Mouse (Mus musculus): Measurements from ENCODE around the gene Cnnm3. TPM values are rescaled to one million over a fixed set of nuclear protein-coding genes. Genes with fewer than 3 reads are reported as not detected.

Gene Cnnm3
- total RNA-seq, 2 experiments from 2014 or later: 9.4 to 10.5 TPM

DNA sequence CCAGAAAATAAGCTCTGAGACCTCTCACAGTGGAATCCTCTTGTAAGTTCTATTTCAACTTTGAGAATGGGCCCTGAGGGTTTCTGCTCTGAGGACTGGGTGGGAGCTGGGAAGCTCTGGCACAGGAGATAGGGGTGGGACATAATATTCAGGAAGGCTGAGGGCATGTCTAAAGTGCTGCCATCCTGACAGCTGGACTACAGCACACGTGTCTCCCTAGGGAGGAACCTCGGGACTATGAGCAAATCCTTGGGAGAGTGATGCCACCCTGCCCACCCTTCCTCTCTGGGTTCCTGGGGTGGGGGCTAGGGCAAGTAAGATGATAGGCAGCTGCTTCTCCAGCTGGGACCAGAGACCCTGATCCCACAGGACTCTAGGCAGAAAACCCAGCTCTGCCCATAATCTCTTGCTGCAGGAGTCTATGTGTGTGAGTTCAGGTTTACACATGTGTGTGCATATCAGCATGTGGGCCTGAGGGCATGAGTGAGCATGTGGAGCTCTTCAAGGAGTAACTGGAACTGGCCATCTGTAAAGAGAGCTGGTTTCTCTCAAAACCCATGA, 60.6 kb downstream of the Cnnm3 start:
- ATAC-seq (replicated peaks; ENCODE audit: low FRiP score, poor library complexity, severe bottlenecking): no peak

DNA sequence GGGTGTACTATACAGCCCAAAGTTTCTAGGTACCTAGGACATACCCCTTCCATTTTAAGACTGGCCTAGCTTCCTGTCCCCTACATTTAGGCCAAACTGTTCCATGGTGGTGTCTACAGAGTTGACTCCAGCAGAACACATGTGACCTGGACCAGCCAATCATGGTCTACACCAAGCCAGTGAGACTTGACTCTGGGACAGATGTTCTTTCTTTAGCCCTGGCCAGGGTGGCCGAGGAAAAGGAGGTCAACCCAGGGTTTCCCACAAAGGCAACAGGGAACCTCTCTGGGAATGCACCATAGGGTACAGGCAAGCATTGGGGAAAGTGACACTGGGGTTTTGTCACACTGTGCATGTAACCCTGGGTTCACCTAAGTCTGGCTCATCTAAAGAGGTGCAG, 61.0 kb downstream of the Cnnm3 start:
- ATAC-seq (replicated peaks; ENCODE audit: low FRiP score, poor library complexity, severe bottlenecking): no peak

DNA sequence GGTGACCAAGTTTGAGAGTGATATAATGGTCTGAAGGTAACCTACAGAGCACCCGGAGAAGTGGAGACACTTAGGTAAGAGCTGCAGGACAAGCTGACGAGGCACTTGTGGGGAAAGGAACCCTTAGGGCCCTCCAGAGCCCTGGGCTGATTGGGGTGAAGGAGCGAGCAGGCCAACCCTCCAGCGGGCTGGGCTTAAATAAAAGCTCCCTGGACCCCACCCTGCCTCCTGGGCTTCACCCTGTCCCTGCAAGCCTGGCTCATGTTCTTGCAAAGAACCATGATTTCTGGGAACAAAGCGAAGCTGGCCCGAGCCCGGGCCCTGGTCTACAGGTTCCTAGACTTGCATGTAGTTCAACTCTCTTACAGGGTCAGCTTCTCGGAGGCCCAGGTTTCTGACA, 61.9 kb downstream of the Cnnm3 start:
- ATAC-seq (replicated peaks; ENCODE audit: low FRiP score, poor library complexity, severe bottlenecking): no peak

GRCm38 (mm10) chr1:36574196-36574955, 62.7 kb downstream of the Cnnm3 start:
- ATAC-seq (replicated peaks; ENCODE audit: low FRiP score, poor library complexity, severe bottlenecking): no peak

DNA sequence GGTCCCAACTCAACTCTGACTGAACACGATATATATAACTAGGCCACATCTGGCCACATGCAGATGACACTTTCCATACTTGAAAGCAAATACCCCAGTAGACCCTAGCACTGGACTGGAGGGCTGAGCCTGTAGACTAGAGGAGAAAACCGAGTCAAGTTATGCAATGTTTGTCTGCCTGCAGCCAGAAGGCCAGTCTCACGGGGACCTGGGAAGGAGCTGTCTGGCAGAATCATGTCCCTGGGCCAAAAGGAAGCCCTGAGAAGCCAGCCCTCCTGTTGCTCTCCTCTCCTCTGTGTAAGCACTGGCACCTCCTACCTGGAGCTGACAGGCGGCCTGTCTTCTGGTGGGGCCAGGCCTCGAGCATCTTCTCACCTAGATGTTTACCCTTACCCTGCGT, 63.7 kb downstream of the Cnnm3 start:
- no peak for ATAC-seq (replicated peaks; ENCODE audit: low FRiP score, poor library complexity, severe bottlenecking)

DNA sequence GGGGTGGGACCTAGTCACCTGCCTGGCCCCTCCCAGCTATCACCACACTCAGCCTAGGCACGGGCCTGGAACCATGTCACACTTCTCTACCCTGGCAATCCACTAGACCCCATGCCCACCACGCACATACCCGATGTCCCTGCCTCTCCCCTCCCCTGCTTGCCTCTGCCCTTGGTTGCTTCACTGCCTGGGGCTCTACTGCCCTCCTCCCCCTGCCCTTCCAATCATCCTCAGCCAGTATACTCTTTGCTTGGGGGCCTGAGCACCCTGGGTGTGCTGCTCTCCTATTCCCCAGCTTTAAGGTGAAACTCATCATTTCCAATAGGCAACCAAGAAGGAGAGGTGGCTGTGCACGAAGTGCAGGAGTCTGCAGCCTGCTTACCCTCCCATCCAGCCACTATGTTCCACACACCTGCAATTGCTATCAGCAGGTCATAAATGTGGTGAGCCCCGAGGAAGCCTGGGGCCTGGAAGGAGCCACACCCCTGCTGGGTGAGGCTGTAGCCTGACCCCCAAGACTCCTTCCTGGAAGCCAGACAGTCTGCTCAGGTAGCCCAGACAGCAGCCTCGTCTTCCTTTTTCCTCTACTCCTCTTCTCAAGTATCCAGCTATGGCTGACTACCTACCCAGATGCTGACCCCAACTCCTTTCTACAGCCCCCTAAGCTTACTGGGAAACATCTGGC, 65.5 kb downstream of the Cnnm3 start:
- ATAC-seq (replicated peaks; ENCODE audit: low FRiP score, poor library complexity, severe bottlenecking): no peak

Other genes starting within 250 kb of the Cnnm3 start
- 6.1 and 7.1 TPM in 2 replicates for gene Neurl3, start 237.2 kb upstream of the Cnnm3 start, total RNA-seq (2015; ENCODE audit: low replicate concordance)
- 4.7 and 10.0 TPM in 2 replicates for gene Neurl3, start 237.2 kb upstream of the Cnnm3 start, total RNA-seq (2017; ENCODE audit: low replicate concordance)
- 2.9 and 9.2 TPM in 2 replicates for gene Arid5a, start 204.1 kb upstream of the Cnnm3 start, total RNA-seq (2015; ENCODE audit: low replicate concordance)
- 0.53 and 2.1 TPM in 2 replicates for gene Arid5a, start 204.1 kb upstream of the Cnnm3 start, total RNA-seq (2017; ENCODE audit: low replicate concordance)
- gene Kansl3, start 142.7 kb upstream of the Cnnm3 start, total RNA-seq (2015; ENCODE audit: low replicate concordance): 13.3 and 16.3 TPM in 2 replicates
- 23.2 and 27.2 TPM in 2 replicates for gene Kansl3, start 142.7 kb upstream of the Cnnm3 start, total RNA-seq (2017; ENCODE audit: low replicate concordance)
- gene Fer1l5, start 139.6 kb upstream of the Cnnm3 start, total RNA-seq (2015; ENCODE audit: low replicate concordance): not detected in 2 replicates
- not detected in 2 replicates for gene Fer1l5, start 139.6 kb upstream of the Cnnm3 start, total RNA-seq (2017; ENCODE audit: low replicate concordance)
- gene Lman2l, start 66.6 kb upstream of the Cnnm3 start, total RNA-seq (2015; ENCODE audit: low replicate concordance): 7.2 and 13.4 TPM in 2 replicates
- gene Lman2l, start 66.6 kb upstream of the Cnnm3 start, total RNA-seq (2017; ENCODE audit: low replicate concordance): 1.7 and 4.1 TPM in 2 replicates
- gene Cnnm4, start 40.2 kb upstream of the Cnnm3 start, total RNA-seq (2015; ENCODE audit: low replicate concordance): 2.9 and 3.6 TPM in 2 replicates
- gene Cnnm4, start 40.2 kb upstream of the Cnnm3 start, total RNA-seq (2017; ENCODE audit: low replicate concordance): 1.4 and 3.3 TPM in 2 replicates
- gene Ankrd23, start 25.0 kb downstream of the Cnnm3 start, total RNA-seq (2015; ENCODE audit: low replicate concordance): 1.7 TPM in 1 of 2 replicates, not detected in the other
- gene Ankrd23, start 25.0 kb downstream of the Cnnm3 start, total RNA-seq (2017; ENCODE audit: low replicate concordance): not detected in 2 replicates
- 0.42 TPM in 1 of 2 replicates, not detected in the other for gene Gm42417, start 27.6 kb downstream of the Cnnm3 start, total RNA-seq (2015; ENCODE audit: low replicate concordance)
- 86.5 TPM in 1 of 2 replicates, not detected in the other for gene Gm42417, start 27.6 kb downstream of the Cnnm3 start, total RNA-seq (2017; ENCODE audit: low replicate concordance)
- not detected in 2 replicates for gene Ankrd39, start 35.6 kb downstream of the Cnnm3 start, total RNA-seq (2015; ENCODE audit: low replicate concordance)
- gene Ankrd39, start 35.6 kb downstream of the Cnnm3 start, total RNA-seq (2017; ENCODE audit: low replicate concordance): 1.4 and 1.8 TPM in 2 replicates
- not detected in 2 replicates for gene Sema4c, start 46.5 kb downstream of the Cnnm3 start, total RNA-seq (2015; ENCODE audit: low replicate concordance)
- 0.45 TPM in 1 of 2 replicates, not detected in the other for gene Sema4c, start 46.5 kb downstream of the Cnnm3 start, total RNA-seq (2017; ENCODE audit: low replicate concordance)
- not detected in 2 replicates for gene Fam178b, start 171.3 kb downstream of the Cnnm3 start, total RNA-seq (2015; ENCODE audit: low replicate concordance)
- gene Fam178b, start 171.3 kb downstream of the Cnnm3 start, total RNA-seq (2017; ENCODE audit: low replicate concordance): not detected in 2 replicates
- gene Cox5b, start 179.6 kb downstream of the Cnnm3 start, total RNA-seq (2015; ENCODE audit: low replicate concordance): 138 and 208 TPM in 2 replicates
- 116 and 354 TPM in 2 replicates for gene Cox5b, start 179.6 kb downstream of the Cnnm3 start, total RNA-seq (2017; ENCODE audit: low replicate concordance)
- not detected in 2 replicates for gene 4933424G06Rik, start 198.3 kb downstream of the Cnnm3 start, total RNA-seq (2015; ENCODE audit: low replicate concordance)
- gene 4933424G06Rik, start 198.3 kb downstream of the Cnnm3 start, total RNA-seq (2017; ENCODE audit: low replicate concordance): not detected in 2 replicates
- gene Actr1b, start 202.6 kb downstream of the Cnnm3 start, total RNA-seq (2015; ENCODE audit: low replicate concordance): 8.0 and 9.4 TPM in 2 replicates
- 17.5 and 19.1 TPM in 2 replicates for gene Actr1b, start 202.6 kb downstream of the Cnnm3 start, total RNA-seq (2017; ENCODE audit: low replicate concordance)
- 0.72 TPM in 1 of 2 replicates, not detected in the other for gene Zap70, start 249.9 kb downstream of the Cnnm3 start, total RNA-seq (2015; ENCODE audit: low replicate concordance)
- gene Zap70, start 249.9 kb downstream of the Cnnm3 start, total RNA-seq (2017; ENCODE audit: low replicate concordance): 0.23 and 0.64 TPM in 2 replicates

Measured in erythroid progenitor cell, adult 5-6 weeks (primary cell).